Mouse (Mus musculus) heart, embryonic 14.5 days (tissue): ENCODE results near the gene Hsf5. TPM values are rescaled to one million over a fixed set of nuclear protein-coding genes. Genes with fewer than 3 reads are reported as not detected.

Experiments used
- ATAC-seq: fragments of 200-750 bp; cut with Nextera tagmentation; 2 replicates; pipeline ENCODE4 v1.8.0; 2017; ENCODE audit warnings: low read depth, moderate TSS enrichment; ENCODE audit not compliant: insufficient number of reproducible peaks, insufficient read depth, low FRiP score
- H3K27ac ChIP-seq, 2 experiments: fragments of 200-500 bp in 1 of 2; fragments of 300-500 bp in 1 of 2; sonication (generic) in 1 of 2; replicated peaks in 1 of 2; 2 replicates each; pipeline ENCODE4 v1.5.1; 2012 to 2014; ENCODE audit warnings: low read depth in 2 of 2, low read length in 2 of 2, control low read depth in 1 of 2, mild to moderate bottlenecking in 1 of 2, mixed read lengths in 1 of 2; ENCODE audit not compliant: control insufficient read depth in 1 of 2, insufficient read depth in 1 of 2
- H3K27me3 ChIP-seq: fragments of 300-500 bp; sonication (generic); 2 replicates; pipeline ENCODE4 v1.6.1; 2014; ENCODE audit warnings: mild to moderate bottlenecking, low read length, control low read depth; ENCODE audit not compliant: control insufficient read depth, insufficient read depth
- H3K36me3 ChIP-seq: fragments of 300-500 bp; sonication (generic); 2 replicates; pipeline ENCODE4 v1.6.1; 2014; ENCODE audit warnings: mild to moderate bottlenecking, control low read depth, low read length, mixed read lengths; ENCODE audit not compliant: control insufficient read depth, insufficient read depth
- H3K4me1 ChIP-seq, 2 experiments: fragments of 200-500 bp in 1 of 2; fragments of 300-500 bp in 1 of 2; sonication (generic) in 1 of 2; 2 replicates each; pipeline ENCODE4 v1.6.1; 2012 to 2014; ENCODE audit warnings: low read length in 2 of 2, control low read depth in 1 of 2, mixed read lengths in 1 of 2; ENCODE audit not compliant: control insufficient read depth in 2 of 2, insufficient read depth in 2 of 2
- H3K4me2 ChIP-seq: fragments of 300-500 bp; sonication (generic); 2 replicates; pipeline ENCODE4 v1.6.1; 2014; ENCODE audit warnings: mild to moderate bottlenecking, low read length
- H3K4me3 ChIP-seq, 2 experiments: fragments of 200-500 bp in 1 of 2; fragments of 300-500 bp in 1 of 2; sonication (generic) in 1 of 2; 2 replicates each; pipeline ENCODE4 v1.5.1; 2012 to 2014; ENCODE audit warnings: low read length in 2 of 2, mild to moderate bottlenecking in 2 of 2, control low read depth in 1 of 2, low read depth in 1 of 2, moderate library complexity in 1 of 2; ENCODE audit not compliant: control insufficient read depth in 1 of 2, insufficient read depth in 1 of 2
- H3K9ac ChIP-seq: fragments of 300-500 bp; sonication (generic); 2 replicates; pipeline ENCODE4 v1.6.1; 2014; ENCODE audit warnings: mild to moderate bottlenecking, low read length
- H3K9me3 ChIP-seq: fragments of 300-500 bp; sonication (generic); 2 replicates; pipeline ENCODE4 v1.6.1; 2016; ENCODE audit warnings: low read length, control low read depth; ENCODE audit not compliant: control insufficient read depth
- WGBS: fragments of 180-500 bp; shearing (Covaris S2); extraction: QIAGEN DNeasy Blood & Tissue Kit; methylation state at CpG from one replicate; pipeline ENCODE4 v1.1.7; 2014; 5-methylcytosine and 5-hydroxymethylcytosine counted together
- polyA plus RNA-seq: library from polyadenylated mRNA; unstranded; fragments of >200 nt; fragmentation: Nextera tagmentation; extraction: Ambion mirVana; gene quantifications from 2 replicates; pipeline ENCODE4 v1.2.1, GENCODE M21; 2014

Hsf5 gene
- polyA plus RNA-seq, 1 experiment from 2014 or later: 0.15 TPM

- under 1% methylated on average over 12 of the region's 15 CpGs for WGBS
- H3K36me3 ChIP-seq: peaks cover 18% of the 10 kb centered on the region
- peak overlapping the region; percentile 84 to 92 for H3K27ac ChIP-seq
- no peaks in the 10 kb centered on the region for H3K9me3 ChIP-seq
- peak overlapping the region; percentile 76 to 86 for H3K4me3 ChIP-seq
- H3K9ac ChIP-seq: peak overlapping the region; percentile 84
- peak overlapping the region; percentile 76 for H3K4me2 ChIP-seq
- no peak for ATAC-seq
- H3K27me3 ChIP-seq: no peaks in the 10 kb centered on the region
- peaks cover 23 to 43% of the 10 kb centered on the region in 2 experiments for H3K4me1 ChIP-seq
Observed at GRCm38 (mm10) chr11:87592354-87592695, 24.6 kb upstream of the Hsf5 start.

- Histone ChIP-seq H3K9me3 (no peaks in the 10 kb centered on the region), H3K36me3 (peaks cover 24% of the 10 kb centered on the region), H3K4me3 (peak overlapping the region; percentile 76 to 86), H3K4me2 (peak overlapping the region; percentile 76), H3K9ac (peak overlapping the region; percentile 84), H3K4me1 (peaks cover 23 to 43% of the 10 kb centered on the region in 2 experiments), H3K27me3 (no peaks in the 10 kb centered on the region), H3K27ac (peak overlapping the region; percentile 84 to 92)
- no peak for ATAC-seq
- 40% methylated on average over 13 of the region's 13 CpGs for WGBS
Observed at GRCm38 (mm10) chr11:87592713-87593598, 24.0 kb upstream of the Hsf5 start.

GRCm38 (mm10) chr11:87595327-87595841 is 21.6 kb upstream of the Hsf5 start:
- H3K4me1 ChIP-seq: peaks cover 17 to 33% of the 10 kb centered on the region in 2 experiments
- H3K9me3 ChIP-seq: no peaks in the 10 kb centered on the region
- H3K9ac ChIP-seq: peak overlapping the region; percentile 84
- 1% methylated on average over 34 of the region's 37 CpGs for WGBS
- H3K36me3 ChIP-seq: peaks cover 48% of the 10 kb centered on the region
- peak; percentile 57 for ATAC-seq
- H3K27me3 ChIP-seq: no peaks in the 10 kb centered on the region
- peak overlapping the region in 1 of 2 experiments; percentile 57; a peak in 2 of 4 replicates for H3K27ac ChIP-seq
- H3K4me3 ChIP-seq: peak overlapping the region; percentile 67 to 74
- peak overlapping the region; percentile 93 for H3K4me2 ChIP-seq

- Histone ChIP-seq H3K27me3 (no peaks in the 10 kb centered on the region), H3K9me3 (no peaks in the 10 kb centered on the region), H3K4me3 (peak overlapping the region; percentile 67 to 74), H3K4me2 (peak overlapping the region; percentile 93), H3K27ac (peak overlapping the region in 1 of 2 experiments; percentile 57; a peak in 1 of 4 replicates), H3K4me1 (peaks cover 17 to 29% of the 10 kb centered on the region in 2 experiments), H3K36me3 (peaks cover 54% of the 10 kb centered on the region), H3K9ac (peak overlapping the region; percentile 84)
- ATAC-seq: no peak
- WGBS: 13% methylated on average over 7 of the region's 7 CpGs
Observed at GRCm38 (mm10) chr11:87595976-87596375, 21.0 kb upstream of the Hsf5 start.

- Histone ChIP-seq H3K4me1 (peaks cover 17 to 29% of the 10 kb centered on the region in 2 experiments), H3K27ac (no peak overlapping the region)
- WGBS: 54% methylated on average over 2 of the region's 2 CpGs
Observed at GRCm38 (mm10) chr11:87596492-87596891, 20.5 kb upstream of the Hsf5 start.

DNA sequence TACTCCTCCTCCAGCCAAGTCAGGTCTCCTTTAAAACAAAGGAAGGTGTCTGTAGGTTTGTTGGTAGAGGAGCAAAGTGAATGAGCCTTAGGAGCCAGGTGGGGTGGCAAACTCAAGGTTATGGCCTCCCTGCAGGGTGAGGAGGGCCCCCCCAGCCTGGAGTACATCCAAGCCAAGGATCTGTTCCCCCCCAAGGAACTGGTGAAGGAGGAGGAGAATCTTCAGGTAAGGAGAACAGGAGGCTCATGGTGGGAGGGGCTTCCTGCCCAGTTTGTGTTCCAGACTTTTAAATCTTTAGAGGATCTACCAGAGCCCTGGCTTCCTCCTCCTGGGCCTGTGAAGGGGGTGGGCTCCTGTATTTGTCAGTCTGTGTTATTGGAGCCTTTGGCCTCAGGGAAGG is 19.9 kb upstream of the Hsf5 start:
- Histone ChIP-seq H3K4me2 (no peak overlapping the region), H3K4me3 (no peak overlapping the region), H3K27me3 (no peaks in the 10 kb centered on the region), H3K4me1 (peaks cover 17 to 29% of the 10 kb centered on the region in 2 experiments), H3K9ac (no peak overlapping the region), H3K9me3 (no peaks in the 10 kb centered on the region), H3K27ac (no peak overlapping the region), H3K36me3 (peaks cover 65% of the 10 kb centered on the region)
- no peak for ATAC-seq

More at GRCm38 (mm10) chr11:87596492-87596891, 20.5 kb upstream of the Hsf5 start:
- H3K36me3 ChIP-seq: peaks cover 59% of the 10 kb centered on the region
- no peaks in the 10 kb centered on the region for H3K9me3 ChIP-seq
- H3K4me3 ChIP-seq: no peak overlapping the region
- ATAC-seq: no peak
- H3K9ac ChIP-seq: peak overlapping the region; percentile 84
- H3K27me3 ChIP-seq: no peaks in the 10 kb centered on the region
- peak overlapping the region; percentile 93 for H3K4me2 ChIP-seq

DNA sequence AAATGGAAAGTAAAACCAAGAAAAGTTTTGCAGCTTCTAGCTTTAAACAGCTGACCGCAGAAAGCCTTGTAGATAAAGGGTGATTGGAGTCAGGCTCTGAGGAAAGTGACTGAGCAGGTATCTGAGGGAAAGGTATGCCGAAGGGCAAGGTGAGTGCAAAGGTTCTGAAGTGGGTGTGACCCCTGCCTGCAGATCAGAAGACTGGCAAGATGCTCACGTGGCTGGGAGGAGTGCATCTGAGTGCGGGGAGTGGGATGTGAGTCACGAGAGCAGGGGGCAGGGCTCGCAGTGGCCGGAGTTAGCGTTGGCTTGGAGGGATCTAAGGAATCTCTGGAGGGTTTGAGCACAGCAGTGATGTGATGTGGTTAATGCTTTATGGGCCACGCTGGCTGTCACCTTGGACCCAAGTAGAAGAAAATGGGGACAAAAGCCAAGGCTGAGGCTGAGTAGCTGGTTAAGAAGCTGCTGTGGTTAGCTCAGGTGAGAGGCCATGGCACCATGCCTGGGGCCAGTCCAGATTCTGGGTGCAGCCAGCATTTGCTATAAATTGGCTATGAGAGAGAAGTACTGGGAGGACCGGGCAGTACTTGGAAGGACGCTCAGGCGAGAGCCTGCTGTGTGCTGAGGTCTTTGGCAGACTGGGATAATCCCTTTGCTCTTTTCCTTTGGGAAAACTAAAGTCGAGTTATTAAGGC is 17.4 kb upstream of the Hsf5 start:
- Histone ChIP-seq H3K4me1 (peaks cover 9 to 17% of the 10 kb centered on the region in 2 experiments), H3K9ac (no peak overlapping the region), H3K27ac (no peak overlapping the region), H3K4me3 (no peak overlapping the region), H3K9me3 (no peaks in the 10 kb centered on the region), H3K36me3 (peaks cover 80% of the 10 kb centered on the region), H3K4me2 (no peak overlapping the region), H3K27me3 (no peaks in the 10 kb centered on the region)
- 88% methylated on average over 13 of the region's 13 CpGs for WGBS
- ATAC-seq: no peak
